Mouse (Mus musculus) cerebellum, adult 2 months (tissue): Measurements from ENCODE around the gene Cd300c2. TPM values are rescaled to one million over a fixed set of nuclear protein-coding genes. Genes with fewer than 3 reads are reported as not detected.
"Not testable (repeated sequence)": the region's sequence is repeated elsewhere in the genome, so short reads cannot be mapped to it uniquely, and the experiment has no call there.

Source experiments
- DNase-seq, 2 experiments: peaks; one replicate each; pipeline ENCODE4 v3.0.0; 2021
- H3K27ac ChIP-seq: fragments of 200-500 bp; 2 replicates; pipeline ENCODE4 v1.5.1; 2012; ENCODE audit warnings: low read length, control low read depth, inconsistent platforms; ENCODE audit not compliant: insufficient read depth
- H3K27me3 ChIP-seq: fragments of 200-500 bp; 2 replicates; pipeline ENCODE4 v1.6.1; 2012; ENCODE audit warnings: inconsistent platforms, mild to moderate bottlenecking, low read length, moderate library complexity; ENCODE audit not compliant: control insufficient read depth, insufficient read depth
- H3K4me1 ChIP-seq: fragments of 200-500 bp; 2 replicates; pipeline ENCODE4 v1.6.1; 2011; ENCODE audit warnings: low read length; ENCODE audit not compliant: control insufficient read depth, insufficient read depth
- H3K4me3 ChIP-seq: fragments of 200-500 bp; replicated peaks from 2 replicates; pipeline ENCODE3; 2011; ENCODE audit warnings: mild to moderate bottlenecking, low read depth, low read length, control low read depth; ENCODE audit not compliant: insufficient read depth
- CTCF ChIP-seq: fragments of 200-500 bp; IDR thresholded peaks from 2 replicates; pipeline ENCODE4 v1.5.1; 2011; ENCODE audit warnings: low read depth, mild to moderate bottlenecking, control low read depth, low read length, moderate library complexity, borderline replicate concordance; ENCODE audit not compliant: insufficient read depth
- POLR2A ChIP-seq: fragments of 200-500 bp; IDR thresholded peaks from 2 replicates; pipeline ENCODE4 v1.6.1; 2011; ENCODE audit warnings: low read length, control low read depth, borderline replicate concordance; ENCODE audit not compliant: insufficient read depth
- WGBS: fragments of 180-500 bp; shearing (Covaris S2); methylation state at CpG from one replicate; pipeline ENCODE4 v1.1.7; 2018; 5-methylcytosine and 5-hydroxymethylcytosine counted together
- polyA plus RNA-seq: library from polyadenylated mRNA; depleted of rRNA; stranded (reverse); fragments of >200 nt; gene quantifications from 2 replicates; pipeline ENCODE4 v1.2.3, GENCODE M21; 2012; rRNA removed

The Cd300c2 gene
- 2.3 and 3.2 TPM in 2 replicates for polyA plus RNA-seq

- Histone ChIP-seq H3K27ac (no peak within 1 kb of the TSS), H3K4me1 (peaks cover 11% of the 10 kb centered on the region), H3K27me3 (no peaks in the 10 kb centered on the region), H3K4me3 (no peak within 1 kb of the TSS)
- peak in 1 of 2 experiments; percentile 27 for DNase-seq
- WGBS, result 49% methylated on average over 7 of the region's 7 CpGs
- TF ChIP-seq POLR2A (no peak), CTCF (no peak)
Observed at GRCm38 (mm10) chr11:115001474-115002040, at the start of gene Cd300c2. Cd300c2 (minus strand) TSS chr11:115001880.

GRCm38 (mm10) chr11:115049282-115049895 is 47.7 kb upstream of the Cd300c2 start:
- Histone ChIP-seq H3K4me1 (peaks cover 28% of the 10 kb centered on the region), H3K27ac (peak overlapping the region; percentile 95; the same call in 1 of the 2 replicates), H3K4me3 (no peak overlapping the region), H3K27me3 (no peaks in the 10 kb centered on the region)
- 9% methylated on average over 3 of the region's 3 CpGs for WGBS
- peak; percentile 96 to 98 for DNase-seq
- TF ChIP-seq CTCF (peak; percentile 41; the same call in 1 of the 2 replicates), POLR2A (peak; percentile 47; the same call in 1 of the 2 replicates)

GRCm38 (mm10) chr11:115048259-115048658 is 46.6 kb upstream of the Cd300c2 start, which contains the start of gene Cd300ld3:
Cd300ld3 (minus strand) TSS chr11:115048409.
- TF ChIP-seq POLR2A (no peak), CTCF (no peak)
- H3K27me3 ChIP-seq, result no peaks in the 10 kb centered on the region
- H3K27ac ChIP-seq, result peak within 1 kb of the TSS; percentile 95
- DNase-seq, result peak in 1 of 2 experiments; percentile 63
- H3K4me1 ChIP-seq, result peaks cover 28% of the 10 kb centered on the region
- WGBS, result 56% methylated on average over 2 of the region's 2 CpGs
- H3K4me3 ChIP-seq, result no peak within 1 kb of the TSS

GRCm38 (mm10) chr11:115037669-115038068 is 36.0 kb upstream of the Cd300c2 start, which contains the start of gene Cd300ld5:
Cd300ld5 (minus strand) TSS chr11:115037769.
- H3K4me1 ChIP-seq, H3K27me3 ChIP-seq, H3K27ac ChIP-seq, H3K4me3 ChIP-seq, DNase-seq: not testable (repeated sequence)
- whole genome bisulfite sequencing, result no CpG with 5 or more reads among the region's 6 CpGs

- H3K27me3 ChIP-seq, H3K4me1 ChIP-seq, H3K27ac ChIP-seq, H3K4me3 ChIP-seq, DNase-seq: not testable (repeated sequence)
- no CpG with 5 or more reads among the region's 6 CpGs for WGBS
Observed at GRCm38 (mm10) chr11:115026912-115027311, 25.2 kb upstream of the Cd300c2 start, which contains the start of gene Cd300ld4. Cd300ld4 (minus strand) TSS chr11:115027012.

GRCm38 (mm10) chr11:115016093-115016492 is 14.4 kb upstream of the Cd300c2 start, which contains the start of gene Cd300ld2:
Cd300ld2 (minus strand) TSS chr11:115016193.
- not testable (repeated sequence) for DNase-seq, H3K27me3 ChIP-seq, H3K4me1 ChIP-seq, H3K27ac ChIP-seq, H3K4me3 ChIP-seq
- WGBS, result no CpG with 5 or more reads among the region's 7 CpGs

- Histone ChIP-seq H3K4me3 (no peak overlapping the region), H3K4me1 (peaks cover 7% of the 10 kb centered on the region), H3K27ac (no peak overlapping the region), H3K27me3 (no peaks in the 10 kb centered on the region)
- TF ChIP-seq CTCF (no peak), POLR2A (no peak)
- WGBS, result 89% methylated on average over 5 of the region's 5 CpGs
- DNase-seq, result no peak
Observed at GRCm38 (mm10) chr11:115004070-115004469, 2.4 kb upstream of the Cd300c2 start.

- no peaks in the 10 kb centered on the region for H3K27me3 ChIP-seq
- no peaks in the 10 kb centered on the region for H3K4me1 ChIP-seq
- no peak within 1 kb of the TSS for H3K4me3 ChIP-seq
- DNase-seq, result no peak
- no peak within 1 kb of the TSS for H3K27ac ChIP-seq
- TF ChIP-seq POLR2A (no peak), CTCF (no peak)
- 86% methylated on average over 4 of the region's 4 CpGs for WGBS
Observed at GRCm38 (mm10) chr11:114989793-114990192, 11.9 kb downstream of the Cd300c2 start, which contains the start of gene Cd300ld. Cd300ld (minus strand) TSS chr11:114989922.
